Mouse (Mus musculus): ENCODE measurements at regions not wholly inside any gene's neighbourhood (a gene's known extent, or its start where the extent isn't known, plus 50 kb on each side); places are given as distances from the start of the nearest gene placed in this dataset.

GRCm38 (mm10) chr10:111715172-111715571 lies 209.1 kb downstream of the Phlda1 start:
- ATAC-seq (replicated peaks; ENCODE audit: low FRiP score, low TSS enrichment, low read depth) = no peak
- Histone ChIP-seq H3K4me3 (ENCODE audit: low read depth, low read length) (no peak overlapping the region), H3K4me2 (ENCODE audit: low read length) (no peak overlapping the region), H3K27ac (ENCODE audit: low read depth) (no peak overlapping the region), H3K9me3 (ENCODE audit: control insufficient read depth, low read length) (no peaks in the 10 kb centered on the region), H3K9ac (ENCODE audit: low read length) (no peak overlapping the region), H3K27me3 (replicated peaks; ENCODE audit: control insufficient read depth, insufficient read depth, low read length) (no peaks in the 10 kb centered on the region), H3K36me3 (ENCODE audit: control insufficient read depth, insufficient read depth, low read length) (no peaks in the 10 kb centered on the region), H3K4me1 (replicated peaks; ENCODE audit: control insufficient read depth, insufficient read depth, low read length) (no peaks in the 10 kb centered on the region)
- peak; percentile 49 for DNase-seq (ENCODE audit: low spot score)
- WGBS = 51% methylated on average over 6 of the region's 6 CpGs

- H3K9ac ChIP-seq (ENCODE audit: low read length) = no peak overlapping the region
- no peak overlapping the region for H3K4me2 ChIP-seq (ENCODE audit: low read length)
- peak; percentile 49 for DNase-seq (ENCODE audit: low spot score)
- 75% methylated on average over 5 of the region's 5 CpGs for WGBS
- H3K4me1 ChIP-seq (replicated peaks; ENCODE audit: control insufficient read depth, insufficient read depth, low read length) = no peaks in the 10 kb centered on the region
- H3K27me3 ChIP-seq (replicated peaks; ENCODE audit: control insufficient read depth, insufficient read depth, low read length) = no peaks in the 10 kb centered on the region
- no peak overlapping the region for H3K4me3 ChIP-seq (ENCODE audit: low read depth, low read length)
- H3K9me3 ChIP-seq (ENCODE audit: control insufficient read depth, low read length) = no peaks in the 10 kb centered on the region
- no peak for ATAC-seq (replicated peaks; ENCODE audit: low FRiP score, low TSS enrichment, low read depth)
- H3K27ac ChIP-seq (ENCODE audit: low read depth) = no peak overlapping the region
- no peaks in the 10 kb centered on the region for H3K36me3 ChIP-seq (ENCODE audit: control insufficient read depth, insufficient read depth, low read length)
Observed at GRCm38 (mm10) chr10:111719632-111720031, 213.5 kb downstream of the Phlda1 start.

GRCm38 (mm10) chr10:111721068-111721467 lies 215.0 kb downstream of the Phlda1 start:
- 80% methylated on average over 5 of the region's 5 CpGs for WGBS
- no peak overlapping the region for H3K27ac ChIP-seq (ENCODE audit: low read depth)
- H3K27me3 ChIP-seq (replicated peaks; ENCODE audit: control insufficient read depth, insufficient read depth, low read length) = no peaks in the 10 kb centered on the region
- no peaks in the 10 kb centered on the region for H3K36me3 ChIP-seq (ENCODE audit: control insufficient read depth, insufficient read depth, low read length)
- no peak overlapping the region for H3K4me2 ChIP-seq (ENCODE audit: low read length)
- no peaks in the 10 kb centered on the region for H3K9me3 ChIP-seq (ENCODE audit: control insufficient read depth, low read length)
- no peak overlapping the region for H3K9ac ChIP-seq (ENCODE audit: low read length)
- H3K4me1 ChIP-seq (replicated peaks; ENCODE audit: control insufficient read depth, insufficient read depth, low read length) = no peaks in the 10 kb centered on the region
- no peak for DNase-seq (ENCODE audit: low spot score)
- no peak for ATAC-seq (replicated peaks; ENCODE audit: low FRiP score, low TSS enrichment, low read depth)
- no peak overlapping the region for H3K4me3 ChIP-seq (ENCODE audit: low read depth, low read length)

- no peak for ATAC-seq (replicated peaks; ENCODE audit: low FRiP score, low TSS enrichment, low read depth)
Observed at GRCm38 (mm10) chr10:111723885-111724284, 217.8 kb downstream of the Phlda1 start.

DNA sequence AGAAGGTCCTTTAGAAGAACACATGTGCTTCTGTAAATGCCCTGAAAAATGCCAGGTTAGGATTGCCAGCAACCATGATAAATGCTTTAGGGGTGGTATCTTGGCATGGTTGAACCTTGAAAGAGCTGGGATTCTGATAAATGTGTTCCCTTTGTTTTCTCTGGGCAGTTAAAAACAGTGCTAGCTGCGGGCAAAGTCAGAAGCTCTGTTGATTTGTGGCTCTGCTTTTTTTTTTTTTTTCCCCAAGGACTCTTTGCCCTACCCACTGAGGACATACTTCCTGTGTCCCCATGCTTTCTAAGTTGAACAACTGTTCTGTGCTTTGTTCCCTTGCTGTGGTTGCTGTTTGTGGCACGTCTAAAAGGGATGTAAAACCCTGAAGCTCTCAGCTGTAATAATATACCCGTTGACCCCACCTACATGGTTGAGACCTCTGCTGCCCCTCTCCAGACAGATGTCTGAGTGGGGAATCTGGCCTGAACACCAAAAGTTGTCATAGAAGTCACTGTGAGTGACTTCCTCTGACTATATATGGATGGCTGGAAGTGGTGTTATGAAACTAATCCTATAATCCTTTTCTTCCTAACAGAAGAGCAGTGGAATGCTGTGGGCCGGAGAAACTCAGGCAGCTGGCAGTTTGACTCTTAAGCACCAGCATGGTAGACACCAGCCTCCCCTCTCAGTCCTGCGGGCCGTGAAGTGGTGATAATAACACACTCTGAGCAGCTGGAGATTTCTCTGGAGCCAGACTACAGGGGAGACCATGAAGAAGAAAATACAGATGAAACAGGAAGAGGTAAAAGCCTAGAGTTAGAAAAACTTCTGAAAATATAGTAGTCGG lies 218.7 kb downstream of the Phlda1 start:
- Histone ChIP-seq H3K4me1 (replicated peaks; ENCODE audit: control insufficient read depth, insufficient read depth, low read length) (no peaks in the 10 kb centered on the region), H3K27ac (ENCODE audit: low read depth) (no peak overlapping the region), H3K4me3 (ENCODE audit: low read depth, low read length) (no peak overlapping the region), H3K4me2 (ENCODE audit: low read length) (no peak overlapping the region), H3K9ac (ENCODE audit: low read length) (no peak overlapping the region), H3K27me3 (replicated peaks; ENCODE audit: control insufficient read depth, insufficient read depth, low read length) (no peaks in the 10 kb centered on the region), H3K9me3 (ENCODE audit: control insufficient read depth, low read length) (no peaks in the 10 kb centered on the region), H3K36me3 (ENCODE audit: control insufficient read depth, insufficient read depth, low read length) (no peaks in the 10 kb centered on the region)
- WGBS = 49% methylated on average over 7 of the region's 7 CpGs
- no peak for DNase-seq (ENCODE audit: low spot score)
- no peak for ATAC-seq (replicated peaks; ENCODE audit: low FRiP score, low TSS enrichment, low read depth)

More at GRCm38 (mm10) chr10:111723885-111724284, 217.8 kb downstream of the Phlda1 start:
- H3K4me1 ChIP-seq (replicated peaks; ENCODE audit: control insufficient read depth, insufficient read depth, low read length) = no peaks in the 10 kb centered on the region
- 76% methylated on average over 2 of the region's 2 CpGs for WGBS
- H3K4me2 ChIP-seq (ENCODE audit: low read length) = no peak overlapping the region
- H3K9ac ChIP-seq (ENCODE audit: low read length) = no peak overlapping the region
- H3K4me3 ChIP-seq (ENCODE audit: low read depth, low read length) = no peak overlapping the region
- H3K27me3 ChIP-seq (replicated peaks; ENCODE audit: control insufficient read depth, insufficient read depth, low read length) = no peaks in the 10 kb centered on the region
- H3K9me3 ChIP-seq (ENCODE audit: control insufficient read depth, low read length) = no peaks in the 10 kb centered on the region
- H3K36me3 ChIP-seq (ENCODE audit: control insufficient read depth, insufficient read depth, low read length) = no peaks in the 10 kb centered on the region
- no peak overlapping the region for H3K27ac ChIP-seq (ENCODE audit: low read depth)
- no peak for DNase-seq (ENCODE audit: low spot score)

DNA sequence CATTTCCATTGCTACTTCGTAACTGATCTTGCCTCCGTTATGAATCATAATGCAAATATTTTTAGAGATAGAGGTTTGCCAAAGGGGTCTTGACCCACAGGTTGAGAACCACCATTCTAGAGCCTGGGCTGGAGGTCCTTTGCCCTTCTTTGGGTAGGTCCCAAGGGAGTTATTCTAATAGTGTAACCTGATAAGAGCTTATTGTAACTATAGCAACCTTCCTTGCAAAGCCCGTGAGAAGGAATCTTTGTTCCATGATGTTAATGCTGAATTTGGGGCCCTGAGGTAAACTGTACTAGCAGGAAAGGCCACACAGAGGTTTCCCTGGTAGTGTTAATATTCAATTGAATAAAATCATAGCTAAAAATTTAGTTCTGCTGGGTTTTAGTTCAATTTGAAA lies 229.9 kb downstream of the Phlda1 start:
- no peak for ATAC-seq (replicated peaks; ENCODE audit: low FRiP score, low TSS enrichment, low read depth)
- Histone ChIP-seq H3K4me1 (replicated peaks; ENCODE audit: control insufficient read depth, insufficient read depth, low read length) (no peaks in the 10 kb centered on the region), H3K4me3 (ENCODE audit: low read depth, low read length) (no peak overlapping the region), H3K9me3 (ENCODE audit: control insufficient read depth, low read length) (no peaks in the 10 kb centered on the region), H3K27me3 (replicated peaks; ENCODE audit: control insufficient read depth, insufficient read depth, low read length) (no peaks in the 10 kb centered on the region), H3K36me3 (ENCODE audit: control insufficient read depth, insufficient read depth, low read length) (no peaks in the 10 kb centered on the region), H3K9ac (ENCODE audit: low read length) (no peak overlapping the region), H3K4me2 (ENCODE audit: low read length) (no peak overlapping the region), H3K27ac (ENCODE audit: low read depth) (no peak overlapping the region)
- no peak for DNase-seq (ENCODE audit: low spot score)
- 57% methylated on average over 3 of the region's 3 CpGs for WGBS

GRCm38 (mm10) chr10:111739471-111740138 lies 232.9 kb upstream of the Krr1 start:
- Histone ChIP-seq H3K4me1 (replicated peaks; ENCODE audit: control insufficient read depth, insufficient read depth, low read length) (no peaks in the 10 kb centered on the region), H3K4me2 (ENCODE audit: low read length) (no peak overlapping the region), H3K9ac (ENCODE audit: low read length) (no peak overlapping the region), H3K27me3 (replicated peaks; ENCODE audit: control insufficient read depth, insufficient read depth, low read length) (no peaks in the 10 kb centered on the region), H3K4me3 (ENCODE audit: low read depth, low read length) (no peak overlapping the region), H3K27ac (ENCODE audit: low read depth) (no peak overlapping the region), H3K9me3 (ENCODE audit: control insufficient read depth, low read length) (no peaks in the 10 kb centered on the region), H3K36me3 (ENCODE audit: control insufficient read depth, insufficient read depth, low read length) (no peaks in the 10 kb centered on the region)
- ATAC-seq (replicated peaks; ENCODE audit: low FRiP score, low TSS enrichment, low read depth) = peak; percentile 67
- DNase-seq (ENCODE audit: low spot score) = no peak
- 34% methylated on average over 5 of the region's 5 CpGs for WGBS

GRCm38 (mm10) chr10:111740586-111741265 lies 231.7 kb upstream of the Krr1 start:
- Histone ChIP-seq H3K9ac (ENCODE audit: low read length) (no peak overlapping the region), H3K27ac (ENCODE audit: low read depth) (no peak overlapping the region), H3K9me3 (ENCODE audit: control insufficient read depth, low read length) (no peaks in the 10 kb centered on the region), H3K36me3 (ENCODE audit: control insufficient read depth, insufficient read depth, low read length) (no peaks in the 10 kb centered on the region), H3K4me2 (ENCODE audit: low read length) (no peak overlapping the region), H3K4me3 (ENCODE audit: low read depth, low read length) (no peak overlapping the region), H3K4me1 (replicated peaks; ENCODE audit: control insufficient read depth, insufficient read depth, low read length) (no peaks in the 10 kb centered on the region), H3K27me3 (replicated peaks; ENCODE audit: control insufficient read depth, insufficient read depth, low read length) (no peaks in the 10 kb centered on the region)
- whole genome bisulfite sequencing = 71% methylated on average over 9 of the region's 9 CpGs
- no peak for DNase-seq (ENCODE audit: low spot score)
- no peak for ATAC-seq (replicated peaks; ENCODE audit: low FRiP score, low TSS enrichment, low read depth)
